Mouse (Mus musculus): ENCODE measurements around the gene Vps11. TPM values are rescaled to one million over a fixed set of nuclear protein-coding genes. Genes with fewer than 3 reads are reported as not detected.
A peak's percentile ranks its signal among the peaks of the same experiment; 100 is the strongest.

Gene Vps11
- polyA plus RNA-seq, 1 experiment from 2014 or later = 43.5 TPM

DNA sequence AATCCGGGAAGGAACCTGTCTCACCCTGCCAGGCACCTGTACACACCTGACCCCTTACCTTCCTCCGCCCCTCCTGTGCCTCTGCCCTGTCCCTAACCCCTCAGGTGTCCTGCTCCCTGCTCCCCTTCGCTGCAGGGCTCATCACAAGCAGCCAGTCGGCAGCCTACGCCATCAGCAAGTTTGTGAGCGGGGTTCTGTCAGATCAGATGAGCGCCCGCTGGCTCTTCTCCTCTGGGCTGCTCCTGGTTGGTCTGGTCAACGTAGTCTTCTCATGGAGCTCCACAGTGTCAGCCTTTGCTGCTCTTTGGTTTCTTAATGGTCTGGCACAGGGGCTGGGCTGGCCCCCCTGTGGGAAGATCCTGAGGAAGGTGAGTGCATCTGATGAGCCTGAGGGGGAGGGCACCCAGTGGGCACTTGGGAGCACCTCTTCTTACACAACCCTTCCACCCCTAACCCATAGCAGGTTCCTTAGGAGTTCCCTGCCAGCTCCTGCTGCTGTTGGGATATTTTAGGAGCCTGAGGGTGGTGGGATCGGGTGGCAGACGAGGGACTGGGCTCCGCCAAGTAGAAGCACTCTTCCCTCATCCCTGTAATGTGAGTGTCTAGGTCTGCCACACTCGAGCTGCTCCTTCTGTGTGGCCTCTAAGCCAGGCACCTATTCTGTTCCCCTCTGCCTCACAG, 37.8 kb upstream of the Vps11 start:
- peak overlapping the region; percentile 26; the same call in 1 of the 2 replicates for H3K9ac ChIP-seq (ENCODE audit: low read depth, low read length)
- WGBS = 85% methylated on average over 13 of the region's 13 CpGs

DNA sequence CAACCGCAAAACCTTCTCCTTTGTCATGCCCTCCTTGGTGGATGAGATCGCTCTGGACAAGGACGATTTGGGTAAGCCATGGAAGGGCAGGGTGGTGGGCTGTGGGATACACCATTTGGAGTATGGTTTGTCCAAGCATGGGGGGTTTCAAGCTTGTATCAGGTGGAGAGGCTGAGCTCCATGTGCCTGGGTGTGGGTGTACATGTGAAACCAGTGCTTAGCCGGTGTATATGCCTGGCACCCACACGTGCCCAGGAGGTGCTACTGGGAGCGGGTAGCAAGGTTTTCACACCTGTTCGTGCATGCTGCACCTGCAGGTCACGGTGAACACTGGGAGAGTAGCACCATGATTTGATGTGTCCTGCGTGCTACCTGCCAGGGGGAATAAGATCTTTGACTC, 37.1 kb upstream of the Vps11 start:
- H3K4me3 ChIP-seq (ENCODE audit: low read length) = peak overlapping the region; percentile 79
- H3K4me2 ChIP-seq (ENCODE audit: low read length) = peak overlapping the region; percentile 90
- peak overlapping the region; percentile 55 for H3K27ac ChIP-seq (ENCODE audit: low read depth, low read length)
- H3K9ac ChIP-seq (ENCODE audit: low read depth, low read length) = peak overlapping the region; percentile 95; the same call in 1 of the 2 replicates
- H3K27me3 ChIP-seq (replicated peaks; ENCODE audit: control insufficient read depth, insufficient read depth, low read length) = no peaks in the 10 kb centered on the region
- WGBS = 81% methylated on average over 9 of the region's 9 CpGs
- ATAC-seq = no peak
- H3K36me3 ChIP-seq (ENCODE audit: control insufficient read depth, insufficient read depth, low read length) = peaks cover 21% of the 10 kb centered on the region
- peaks cover 19% of the 10 kb centered on the region for H3K4me1 ChIP-seq (ENCODE audit: control insufficient read depth, insufficient read depth, low read depth, low read length)
- H3K9me3 ChIP-seq (ENCODE audit: control insufficient read depth, low read length) = no peaks in the 10 kb centered on the region

More for the DNA sequence above, 37.8 kb upstream of the Vps11 start:
- no peak overlapping the region for H3K27ac ChIP-seq (ENCODE audit: low read depth, low read length)
- peaks cover 27% of the 10 kb centered on the region for H3K36me3 ChIP-seq (ENCODE audit: control insufficient read depth, insufficient read depth, low read length)
- peaks cover 19% of the 10 kb centered on the region for H3K4me1 ChIP-seq (ENCODE audit: control insufficient read depth, insufficient read depth, low read depth, low read length)
- peak overlapping the region; percentile 90 for H3K4me2 ChIP-seq (ENCODE audit: low read length)
- H3K27me3 ChIP-seq (replicated peaks; ENCODE audit: control insufficient read depth, insufficient read depth, low read length) = no peaks in the 10 kb centered on the region
- ATAC-seq = no peak
- H3K9me3 ChIP-seq (ENCODE audit: control insufficient read depth, low read length) = no peaks in the 10 kb centered on the region
- H3K4me3 ChIP-seq (ENCODE audit: low read length) = peak overlapping the region; percentile 79

DNA sequence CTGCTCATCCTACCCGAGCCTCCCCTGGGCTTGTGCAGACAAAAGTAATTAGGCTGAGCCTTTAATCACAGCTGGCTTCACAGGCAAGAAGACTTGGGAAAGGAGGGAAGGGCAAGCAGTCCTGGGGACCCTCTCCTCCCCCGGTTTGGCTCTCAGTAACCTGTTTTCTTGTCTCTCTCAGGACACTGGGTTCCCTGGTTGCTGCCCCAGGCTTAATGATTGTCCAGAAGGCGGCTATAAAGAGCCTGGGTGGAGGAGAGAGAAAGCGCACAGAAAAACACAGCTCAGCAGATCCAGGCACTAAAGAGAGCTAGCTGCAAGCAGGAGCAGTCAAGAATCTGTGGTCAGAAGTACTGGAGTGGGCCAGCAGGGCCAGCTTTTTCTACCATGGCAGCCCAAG, 36.6 kb upstream of the Vps11 start:
- WGBS = 17% methylated on average over 4 of the region's 4 CpGs
- peak overlapping the region; percentile 55 for H3K27ac ChIP-seq (ENCODE audit: low read depth, low read length)
- peak overlapping the region; percentile 95 for H3K9ac ChIP-seq (ENCODE audit: low read depth, low read length)
- no peaks in the 10 kb centered on the region for H3K27me3 ChIP-seq (replicated peaks; ENCODE audit: control insufficient read depth, insufficient read depth, low read length)
- no peak for ATAC-seq
- H3K4me2 ChIP-seq (ENCODE audit: low read length) = peak overlapping the region; percentile 90
- peak overlapping the region; percentile 79 for H3K4me3 ChIP-seq (ENCODE audit: low read length)
- H3K36me3 ChIP-seq (ENCODE audit: control insufficient read depth, insufficient read depth, low read length) = peaks cover 18% of the 10 kb centered on the region
- no peaks in the 10 kb centered on the region for H3K9me3 ChIP-seq (ENCODE audit: control insufficient read depth, low read length)
- peaks cover 19% of the 10 kb centered on the region for H3K4me1 ChIP-seq (ENCODE audit: control insufficient read depth, insufficient read depth, low read depth, low read length)

DNA sequence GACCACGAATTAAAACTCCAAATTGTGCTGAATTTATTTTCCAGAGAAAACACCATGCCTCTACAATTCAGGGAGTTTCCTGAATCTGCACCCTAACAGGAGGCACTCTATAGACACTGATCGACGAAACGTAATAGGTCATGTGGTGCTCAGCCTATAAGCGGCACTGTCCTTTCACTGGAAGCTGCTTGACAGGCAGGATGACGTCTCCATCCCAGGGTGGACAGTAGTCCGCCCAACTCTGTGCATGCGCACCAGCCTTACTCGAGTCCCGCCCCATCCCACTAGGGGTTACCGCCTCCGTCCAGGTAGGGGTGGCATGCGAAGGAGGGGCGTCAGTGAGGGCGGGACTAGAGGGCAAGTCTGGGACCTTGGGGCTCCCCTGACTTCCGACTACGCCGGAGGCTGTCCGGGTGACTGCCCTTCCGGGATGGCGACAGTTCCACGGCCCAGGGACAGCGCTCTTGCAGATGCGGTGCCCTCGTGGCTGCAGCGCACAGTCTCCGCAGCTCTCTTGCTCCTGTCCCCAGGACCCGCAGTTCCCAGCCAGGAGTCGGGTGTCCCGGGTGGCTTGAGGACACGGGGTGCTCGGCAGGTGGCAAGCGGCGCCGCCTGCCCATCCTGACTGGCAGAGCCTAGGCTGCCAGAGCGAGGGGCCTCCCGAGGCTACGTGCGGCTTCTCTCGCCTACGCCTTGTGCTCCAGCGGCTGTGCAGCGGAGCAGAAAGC, 35.4 kb upstream of the Vps11 start, which contains the start of gene Slc37a4:
Gene Slc37a4 (plus strand): TSS at position 169 of the 728 bp plus-strand sequence.
- no peaks in the 10 kb centered on the region for H3K9me3 ChIP-seq (ENCODE audit: control insufficient read depth, low read length)
- ATAC-seq = peak; percentile 98
- H3K36me3 ChIP-seq (ENCODE audit: control insufficient read depth, insufficient read depth, low read length) = peaks cover 11% of the 10 kb centered on the region
- H3K27ac ChIP-seq (ENCODE audit: low read depth, low read length) = peak within 1 kb of the TSS; percentile 90
- WGBS = under 1% methylated on average over 42 of the region's 43 CpGs
- peak within 1 kb of the TSS; percentile 90 for H3K4me2 ChIP-seq (ENCODE audit: low read length)
- H3K4me3 ChIP-seq (ENCODE audit: low read length) = peak within 1 kb of the TSS; percentile 79
- H3K9ac ChIP-seq (ENCODE audit: low read depth, low read length) = peak within 1 kb of the TSS; percentile 95
- H3K4me1 ChIP-seq (ENCODE audit: control insufficient read depth, insufficient read depth, low read depth, low read length) = peaks cover 19% of the 10 kb centered on the region
- no peaks in the 10 kb centered on the region for H3K27me3 ChIP-seq (replicated peaks; ENCODE audit: control insufficient read depth, insufficient read depth, low read length)

DNA sequence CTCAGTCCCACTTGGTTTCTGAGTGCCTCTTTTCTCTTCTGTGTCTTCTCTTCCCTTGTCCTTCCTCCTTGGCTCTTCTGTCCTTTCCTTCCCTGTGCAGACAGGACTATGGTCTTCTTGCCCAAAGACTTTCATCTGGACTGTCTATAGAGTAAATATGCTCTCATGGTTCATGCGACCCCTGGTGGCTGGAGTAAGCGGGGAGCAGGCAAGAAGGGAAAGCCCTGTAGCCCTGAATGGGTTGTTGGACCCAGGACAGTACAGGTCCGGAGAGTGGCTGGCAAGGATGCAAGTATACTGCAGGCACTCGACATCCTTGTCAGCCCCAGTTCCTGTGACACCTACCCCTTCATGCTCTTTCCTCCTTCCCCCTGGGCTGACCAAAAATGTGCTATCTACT, 30.0 kb upstream of the Vps11 start:
- H3K4me2 ChIP-seq (ENCODE audit: low read length) = no peak overlapping the region
- no peaks in the 10 kb centered on the region for H3K27me3 ChIP-seq (replicated peaks; ENCODE audit: control insufficient read depth, insufficient read depth, low read length)
- no peak overlapping the region; the same call in 1 of the 2 replicates for H3K27ac ChIP-seq (ENCODE audit: low read depth, low read length)
- no peak overlapping the region for H3K9ac ChIP-seq (ENCODE audit: low read depth, low read length)
- WGBS = 27% methylated on average over 4 of the region's 4 CpGs
- H3K4me1 ChIP-seq (ENCODE audit: control insufficient read depth, insufficient read depth, low read depth, low read length) = no peaks in the 10 kb centered on the region; the same call in 1 of the 2 replicates
- ATAC-seq = no peak
- no peaks in the 10 kb centered on the region for H3K9me3 ChIP-seq (ENCODE audit: control insufficient read depth, low read length)
- H3K4me3 ChIP-seq (ENCODE audit: low read length) = no peak overlapping the region
- peaks cover 38% of the 10 kb centered on the region for H3K36me3 ChIP-seq (ENCODE audit: control insufficient read depth, insufficient read depth, low read length)

DNA sequence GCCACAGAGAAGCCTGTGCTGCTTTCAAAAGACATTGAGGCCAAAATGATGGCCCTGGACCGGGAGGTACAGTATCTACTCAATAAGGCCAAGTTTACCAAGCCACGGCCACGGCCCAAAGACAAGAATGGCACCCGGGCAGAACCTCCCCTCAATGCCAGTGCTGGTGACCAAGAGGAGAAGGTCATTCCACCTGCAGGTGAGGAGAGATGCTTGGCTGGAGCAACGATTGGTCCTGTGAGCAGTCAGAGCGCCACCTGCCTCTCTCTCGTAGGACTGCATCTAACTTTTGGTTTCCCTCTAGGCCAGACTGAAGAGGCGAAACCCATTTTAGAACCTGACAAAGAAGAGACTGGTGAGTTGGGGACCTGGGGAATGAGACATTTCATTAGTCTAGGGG, 27.8 kb upstream of the Vps11 start:
- 61% methylated on average over 8 of the region's 8 CpGs for WGBS
- H3K27ac ChIP-seq (ENCODE audit: low read depth, low read length) = no peak overlapping the region
- ATAC-seq = no peak

DNA sequence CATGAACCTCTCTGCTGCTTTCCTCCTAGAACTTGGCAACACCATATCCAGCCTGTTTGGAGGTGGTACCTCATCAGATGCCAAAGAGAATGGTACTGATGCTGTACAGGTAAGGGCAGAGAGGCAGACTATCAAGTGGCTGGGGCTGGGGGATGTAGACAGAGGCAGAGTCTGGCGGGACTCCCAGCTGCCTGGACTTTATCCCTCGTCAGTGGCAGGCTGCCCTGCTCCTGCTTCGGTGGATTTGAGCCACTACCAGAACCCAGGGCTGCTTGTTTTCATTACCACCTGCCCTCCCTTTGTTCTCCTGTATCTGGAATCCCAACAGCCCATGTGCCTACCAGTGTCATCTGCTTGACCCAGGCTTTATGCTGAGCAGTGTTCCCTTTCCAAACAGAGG, 25.8 kb upstream of the Vps11 start:
- Histone ChIP-seq H3K36me3 (ENCODE audit: control insufficient read depth, insufficient read depth, low read length) (peaks cover 71% of the 10 kb centered on the region), H3K4me2 (ENCODE audit: low read length) (no peak overlapping the region), H3K4me1 (ENCODE audit: control insufficient read depth, insufficient read depth, low read depth, low read length) (no peaks in the 10 kb centered on the region), H3K27ac (ENCODE audit: low read depth, low read length) (no peak overlapping the region), H3K27me3 (replicated peaks; ENCODE audit: control insufficient read depth, insufficient read depth, low read length) (no peaks in the 10 kb centered on the region), H3K9ac (ENCODE audit: low read depth, low read length) (no peak overlapping the region), H3K9me3 (ENCODE audit: control insufficient read depth, low read length) (no peaks in the 10 kb centered on the region), H3K4me3 (ENCODE audit: low read length) (no peak overlapping the region)
- WGBS = 82% methylated on average over 3 of the region's 3 CpGs
- no peak for ATAC-seq

More for the DNA sequence above, 27.8 kb upstream of the Vps11 start:
- Histone ChIP-seq H3K4me3 (ENCODE audit: low read length) (no peak overlapping the region), H3K9me3 (ENCODE audit: control insufficient read depth, low read length) (no peaks in the 10 kb centered on the region), H3K9ac (ENCODE audit: low read depth, low read length) (no peak overlapping the region), H3K4me1 (ENCODE audit: control insufficient read depth, insufficient read depth, low read depth, low read length) (no peaks in the 10 kb centered on the region), H3K27me3 (replicated peaks; ENCODE audit: control insufficient read depth, insufficient read depth, low read length) (no peaks in the 10 kb centered on the region), H3K4me2 (ENCODE audit: low read length) (no peak overlapping the region), H3K36me3 (ENCODE audit: control insufficient read depth, insufficient read depth, low read length) (peaks cover 56% of the 10 kb centered on the region)

DNA sequence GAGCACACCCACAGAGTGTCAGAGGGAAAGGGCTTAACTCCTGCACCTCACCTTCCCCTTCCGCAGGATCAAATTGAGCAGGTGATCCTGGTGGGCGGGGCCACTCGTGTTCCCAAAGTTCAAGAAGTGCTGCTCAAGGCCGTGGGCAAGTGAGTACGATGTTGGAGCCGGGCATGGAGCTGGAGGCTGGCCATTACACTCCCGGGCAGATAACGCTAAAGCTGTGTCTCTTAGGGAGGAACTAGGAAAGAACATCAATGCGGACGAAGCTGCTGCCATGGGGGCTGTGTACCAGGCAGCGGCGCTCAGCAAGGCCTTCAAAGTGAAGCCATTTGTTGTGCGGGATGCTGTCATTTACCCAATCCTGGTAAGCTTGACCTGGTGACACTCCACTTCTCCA, 23.1 kb upstream of the Vps11 start:
- Histone ChIP-seq H3K27ac (ENCODE audit: low read depth, low read length) (no peak overlapping the region), H3K4me2 (ENCODE audit: low read length) (no peak overlapping the region), H3K36me3 (ENCODE audit: control insufficient read depth, insufficient read depth, low read length) (peaks cover 69% of the 10 kb centered on the region), H3K4me1 (ENCODE audit: control insufficient read depth, insufficient read depth, low read depth, low read length) (peaks cover 9% of the 10 kb centered on the region), H3K27me3 (replicated peaks; ENCODE audit: control insufficient read depth, insufficient read depth, low read length) (no peaks in the 10 kb centered on the region), H3K9ac (ENCODE audit: low read depth, low read length) (no peak overlapping the region), H3K9me3 (ENCODE audit: control insufficient read depth, low read length) (no peaks in the 10 kb centered on the region), H3K4me3 (ENCODE audit: low read length) (no peak overlapping the region)
- no peak for ATAC-seq
- WGBS = 94% methylated on average over 13 of the region's 13 CpGs

DNA sequence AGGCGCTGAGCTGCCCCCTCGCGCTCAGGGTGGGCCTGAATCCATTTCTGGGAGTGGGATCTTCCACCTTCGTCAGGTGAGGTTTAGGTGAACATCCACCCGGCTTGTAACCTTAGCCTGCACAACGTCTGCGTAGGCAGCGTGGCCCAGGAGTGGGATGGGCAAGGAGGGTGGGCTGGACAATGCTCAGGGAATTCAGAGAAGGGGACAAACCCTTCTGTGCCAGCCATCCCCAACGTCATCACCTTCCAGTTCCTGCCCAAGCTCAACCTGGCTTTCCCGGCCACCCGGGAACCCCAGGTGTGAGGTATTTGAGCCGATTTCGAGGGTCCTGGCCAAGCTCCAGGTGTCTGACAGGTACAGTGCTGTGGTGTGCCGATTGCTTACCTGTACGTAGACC, 18.4 kb upstream of the Vps11 start:
- Histone ChIP-seq H3K4me2 (ENCODE audit: low read length) (peak overlapping the region; percentile 71), H3K9ac (ENCODE audit: low read depth, low read length) (peak overlapping the region; percentile 93), H3K36me3 (ENCODE audit: control insufficient read depth, insufficient read depth, low read length) (peaks cover 31% of the 10 kb centered on the region), H3K27ac (ENCODE audit: low read depth, low read length) (peak overlapping the region; percentile 86), H3K4me1 (ENCODE audit: control insufficient read depth, insufficient read depth, low read depth, low read length) (peaks cover 13% of the 10 kb centered on the region), H3K27me3 (replicated peaks; ENCODE audit: control insufficient read depth, insufficient read depth, low read length) (no peaks in the 10 kb centered on the region), H3K4me3 (ENCODE audit: low read length) (peak overlapping the region; percentile 88), H3K9me3 (ENCODE audit: control insufficient read depth, low read length) (no peaks in the 10 kb centered on the region)
- 8% methylated on average over 15 of the region's 15 CpGs for WGBS
- ATAC-seq = peak; percentile 21; the same call in 1 of the 2 replicates
